Comparison of ENCODE assay signal across 8 mouse cellular contexts in the genomic region with DNA sequence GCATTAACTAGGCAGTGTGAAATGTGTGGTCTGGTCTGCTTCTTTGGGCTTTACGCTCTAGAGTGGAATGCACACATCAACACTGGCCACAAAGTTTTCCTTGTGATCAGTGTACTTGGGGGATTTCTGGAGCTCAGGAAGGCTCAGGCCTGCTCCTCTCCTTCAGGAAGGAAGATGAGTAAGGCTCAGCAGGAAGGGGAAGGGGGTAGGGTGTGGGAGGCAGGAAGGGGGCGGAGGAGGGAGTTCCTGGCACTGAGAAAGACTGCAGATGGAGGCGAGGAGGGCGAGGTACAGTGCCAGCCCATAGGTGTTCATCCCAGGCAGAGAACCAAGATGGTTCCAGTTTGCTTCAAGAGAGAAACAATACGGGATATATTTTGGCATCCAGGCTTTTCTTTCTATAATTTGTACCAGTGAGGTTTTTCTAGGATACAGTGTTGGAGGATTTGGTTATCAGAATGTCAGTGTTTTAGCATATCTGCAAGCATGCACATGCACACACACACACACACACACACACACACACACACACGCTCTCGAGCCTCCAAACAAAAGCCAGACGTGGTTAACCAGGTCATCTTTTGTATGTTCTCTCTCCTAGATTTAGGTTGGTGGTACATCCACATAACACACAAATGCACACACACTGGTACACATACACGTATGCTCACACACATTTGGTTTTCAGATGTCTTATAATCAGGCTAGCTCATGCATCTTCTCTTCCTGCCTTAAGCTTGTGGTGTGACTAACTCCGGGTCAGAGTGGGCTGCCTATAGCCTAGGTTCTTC. TPM values are rescaled to one million over a fixed set of nuclear protein-coding genes. Genes with fewer than 3 reads are reported as not detected.
A peak's percentile ranks its signal among the peaks of the same experiment; 100 is the strongest.
DNase-seq lines count a peak whose midpoint lies in the region; ATAC-seq and TF ChIP-seq lines count a peak whose summit lies in the region.

No protein-coding gene starts in this region.

- 85% methylated on average over 10 of the region's 10 CpGs for WGBS in neural tube, embryonic 11.5 days
- WGBS in embryonic facial prominence, embryonic 14.5 days = 67% methylated on average over 10 of the region's 10 CpGs
- 78% methylated on average over 10 of the region's 10 CpGs for WGBS in intestine, postnatal 0 days

- H3K4me3 ChIP-seq in neural tube, embryonic 11.5 days (ENCODE audit: low read depth, low read length) = no peak overlapping the region
- 0 out of 2 replicates have a peak overlapping the region, but pooled peaks have one; percentile 0 for H3K4me3 ChIP-seq in embryonic facial prominence, embryonic 14.5 days (ENCODE audit: low read depth, low read length)
- H3K4me3 ChIP-seq in intestine, postnatal 0 days (ENCODE audit: low read depth, low read length) = no peak overlapping the region

- H3K4me2 ChIP-seq in neural tube, embryonic 11.5 days (ENCODE audit: low read depth) = peak overlapping the region; percentile 14; the same call in 1 of the 2 replicates
- H3K4me2 ChIP-seq in embryonic facial prominence, embryonic 14.5 days (ENCODE audit: low read depth, low read length) = peak overlapping the region; percentile 18
- H3K4me2 ChIP-seq in intestine, postnatal 0 days (replicated peaks; ENCODE audit: low read depth) = peak overlapping the region; percentile 32

- H3K4me1 ChIP-seq in neural tube, embryonic 11.5 days (ENCODE audit: control insufficient read depth, insufficient read depth, low read length) = peaks cover 4% of the 10 kb centered on the region; the same call in 1 of the 2 replicates
- peaks cover 3% of the 10 kb centered on the region; the same call in 1 of the 2 replicates for H3K4me1 ChIP-seq in embryonic facial prominence, embryonic 14.5 days (ENCODE audit: control insufficient read depth, insufficient read depth, low read length)
- H3K4me1 ChIP-seq in intestine, postnatal 0 days (replicated peaks; ENCODE audit: control insufficient read depth, insufficient read depth, low read length) = peaks cover 7% of the 10 kb centered on the region; the same call in 1 of the 2 replicates

- TF ChIP-seq CTCF in intestine, postnatal 0 days (IDR thresholded peaks at IDR 0.05; ENCODE audit: low read depth) = no peak

- ATAC-seq in neural tube, embryonic 11.5 days (ENCODE audit: insufficient read depth, low FRiP score, low TSS enrichment) = no peak
- no peak for ATAC-seq in embryonic facial prominence, embryonic 14.5 days (ENCODE audit: low read depth)
- ATAC-seq in intestine, postnatal 0 days = no peak
- no peak for ATAC-seq in inflammation-experienced regulatory T-cells, adult 6 months

- H3K36me3 ChIP-seq in neural tube, embryonic 11.5 days (ENCODE audit: control insufficient read depth, insufficient read depth, low read length) = peaks cover 3% of the 10 kb centered on the region
- peaks cover 20% of the 10 kb centered on the region for H3K36me3 ChIP-seq in embryonic facial prominence, embryonic 14.5 days (ENCODE audit: control insufficient read depth, insufficient read depth, low read length)
- peaks cover 31% of the 10 kb centered on the region for H3K36me3 ChIP-seq in intestine, postnatal 0 days (ENCODE audit: control insufficient read depth, insufficient read depth)

- DNase-seq in neural tube, embryonic 11.5 days (ENCODE audit: low spot score) = no peak
- no peak for DNase-seq in neural tube, embryonic 10.5 days (ENCODE audit: extremely low spot score, low spot score)
- peak; percentile 15 for DNase-seq in embryonic facial prominence, embryonic 14.5 days (ENCODE audit: low spot score)
- peak; percentile 37 for DNase-seq in lung, postnatal 14 days
- DNase-seq in adipocyte (ENCODE audit: low spot score) = no peak
- DNase-seq in spleen, postnatal 10 days (ENCODE audit: low spot score in 2 of 2) = no peak

- no peaks in the 10 kb centered on the region for H3K9me3 ChIP-seq in neural tube, embryonic 11.5 days (ENCODE audit: control insufficient read depth, low read length)
- no peaks in the 10 kb centered on the region for H3K9me3 ChIP-seq in embryonic facial prominence, embryonic 14.5 days (ENCODE audit: control insufficient read depth, low read length)
- no peaks in the 10 kb centered on the region for H3K9me3 ChIP-seq in intestine, postnatal 0 days (ENCODE audit: control insufficient read depth)

- no peak overlapping the region for H3K9ac ChIP-seq in neural tube, embryonic 11.5 days (ENCODE audit: low read length)
- no peak overlapping the region for H3K9ac ChIP-seq in embryonic facial prominence, embryonic 14.5 days (ENCODE audit: low read depth, low read length)
- H3K9ac ChIP-seq in intestine, postnatal 0 days (ENCODE audit: low read depth, low read length) = no peak overlapping the region

- no peaks in the 10 kb centered on the region for H3K27me3 ChIP-seq in neural tube, embryonic 11.5 days (ENCODE audit: control insufficient read depth, insufficient read depth, low read length)
- no peaks in the 10 kb centered on the region for H3K27me3 ChIP-seq in embryonic facial prominence, embryonic 14.5 days (replicated peaks; ENCODE audit: control insufficient read depth, insufficient read depth, low read length)
- H3K27me3 ChIP-seq in intestine, postnatal 0 days (replicated peaks; ENCODE audit: control insufficient read depth, insufficient read depth, low read length) = no peaks in the 10 kb centered on the region

- H3K27ac ChIP-seq in neural tube, embryonic 11.5 days (ENCODE audit: low read depth, low read length) = no peak overlapping the region
- H3K27ac ChIP-seq in embryonic facial prominence, embryonic 14.5 days (replicated peaks; ENCODE audit: low read depth, low read length) = peak overlapping the region; percentile 68
- 0 out of 2 replicates have a peak overlapping the region, but pooled peaks have one; percentile 5 for H3K27ac ChIP-seq in intestine, postnatal 0 days (ENCODE audit: low read depth, low read length)

RNA-seq across cellular contexts. Expression of a gene that starts 52.5 kb away (rescaled TPM):
- polyA plus RNA-seq in neural tube, embryonic 11.5 days (2014; fragmentation: Nextera tagmentation; extraction: Ambion mirVana) = 66.5 and 71.1 TPM in 2 replicates
- 45.7 and 48.1 TPM in 2 replicates for polyA plus RNA-seq in embryonic facial prominence, embryonic 14.5 days (2014; fragmentation: Nextera tagmentation; extraction: Ambion mirVana)
- 14.5 and 14.9 TPM in 2 replicates for polyA plus RNA-seq in intestine, postnatal 0 days (2015; fragmentation: Nextera tagmentation; extraction: Ambion mirVana)
- polyA plus RNA-seq in inflammation-experienced regulatory T-cells, adult 6 months (2017; shearing (Covaris generic)) = 10 to 100 TPM; 23.6 to 35.3 (median 32.0) TPM

Comparison
In these comparisons a context has a peak if more than half of its experiments do, and no peak if none do; other contexts are left out.
1. DNase-seq: peak in embryonic facial prominence, embryonic 14.5 days (single experiment) and lung, postnatal 14 days (single experiment); none in neural tube, embryonic 11.5 days (single experiment), neural tube, embryonic 10.5 days (single experiment), adipocyte (single experiment) and spleen, postnatal 10 days (0 of 2).
2. Peak in every context shown above with its lines, with median percentiles within 50 percentile points of each other: H3K4me2 ChIP-seq.